Mouse (Mus musculus): Measurements from ENCODE around the gene Lrig1. TPM values are rescaled to one million over a fixed set of nuclear protein-coding genes. Genes with fewer than 3 reads are reported as not detected.
A peak's percentile ranks its signal among the peaks of the same experiment; 100 is the strongest.

Gene Lrig1
- total and polyA plus RNA-seq, 3 experiments: 0.58 to 0.75 TPM; not detected in 1

DNA sequence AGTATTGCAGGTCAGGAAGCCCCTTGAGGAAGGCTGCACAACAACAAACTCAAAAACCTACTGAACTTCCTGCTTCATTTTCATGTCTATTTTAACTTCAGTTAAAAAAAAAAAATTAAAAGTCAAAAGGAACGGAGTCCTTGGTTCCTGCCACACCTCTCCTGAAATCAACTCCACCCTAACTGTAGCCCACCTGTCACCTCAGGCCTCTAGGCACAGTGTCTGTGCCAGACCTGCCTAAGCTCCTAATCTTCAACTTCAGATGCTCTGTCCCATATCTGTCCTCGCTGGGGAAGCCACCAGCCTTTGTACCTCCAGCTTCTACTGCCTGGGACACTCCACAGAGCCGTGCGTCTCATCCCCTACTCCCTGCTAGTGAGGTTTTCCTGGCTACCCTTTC, 65.7 kb downstream of the Lrig1 start:
- Histone ChIP-seq H3K4me1 (ENCODE audit: control insufficient read depth in 1 of 2, insufficient read depth in 2 of 2, low read length in 2 of 2) (peaks cover 8 to 12% of the 10 kb centered on the region in 2 experiments; a peak in 3 of 4 replicates), H3K27me3 (ENCODE audit: control insufficient read depth in 1 of 2, insufficient read depth in 2 of 2, low read length in 2 of 2) (no peaks in the 10 kb centered on the region), H3K79me2 (ENCODE audit: control insufficient read depth, insufficient read depth, low read length, poor library complexity) (no peaks in the 10 kb centered on the region), H3K9ac (ENCODE audit: control insufficient read depth, low read depth, low read length, poor library complexity, severe bottlenecking) (no peak overlapping the region), H3K36me3 (ENCODE audit: control insufficient read depth in 1 of 2, insufficient read depth in 2 of 2, low read length in 2 of 2) (no peaks in the 10 kb centered on the region; a peak in 1 of 4 replicates), H3K9me3 (replicated peaks; ENCODE audit: insufficient read depth, low read length) (no peaks in the 10 kb centered on the region), H3K4me3 (ENCODE audit: control insufficient read depth in 1 of 2, insufficient read depth in 1 of 2, low read depth in 2 of 2, low read length in 2 of 2) (no peak overlapping the region), H3K27ac (ENCODE audit: control insufficient read depth, low read depth, low read length) (no peak overlapping the region)
- TF ChIP-seq ZNF384 (IDR thresholded peaks at IDR 0.05; ENCODE audit: low read depth, low read length) (peak; percentile 71), TCF12 (IDR thresholded peaks at IDR 0.05; ENCODE audit: low read depth, low read length) (peak; percentile 51; the same call in 1 of the 2 replicates), ZKSCAN1 (IDR thresholded peaks at IDR 0.05; ENCODE audit: low read depth, low read length) (no peak), MYB (IDR thresholded peaks at IDR 0.05; ENCODE audit: low read depth, low read length) (0 out of 2 replicates have a peak, but pooled peaks have one; percentile 25), POLR2AphosphoS5 (IDR thresholded peaks at IDR 0.05; ENCODE audit: borderline replicate concordance, low read depth, low read length) (no peak), EP300 (IDR thresholded peaks at IDR 0.05; ENCODE audit: low read depth in 1 of 2, low read length in 2 of 2) (peak in 1 of 2 experiments; percentile 58; a peak in 1 of 4 replicates)
- peak; percentile 47 for DNase-seq (ENCODE audit: low read depth, low spot score)

DNA sequence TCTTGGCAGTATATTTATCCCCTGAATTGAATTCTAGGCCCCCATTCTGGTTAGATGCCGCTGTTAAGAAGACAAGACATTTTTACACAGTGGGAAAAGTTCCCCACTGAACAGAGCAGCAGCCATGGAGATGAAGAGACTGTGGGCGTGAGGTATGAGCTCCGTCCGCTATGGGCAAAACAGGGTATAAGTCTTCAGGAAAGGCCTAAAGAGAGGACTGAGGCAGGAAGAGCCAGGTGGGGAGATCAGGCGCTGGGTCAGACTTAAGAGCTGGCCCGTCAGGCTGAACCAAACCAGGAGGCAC, 68.2 kb downstream of the Lrig1 start:
- Histone ChIP-seq H3K36me3 (ENCODE audit: control insufficient read depth in 1 of 2, insufficient read depth in 2 of 2, low read length in 2 of 2) (no peaks in the 10 kb centered on the region; a peak in 1 of 4 replicates), H3K4me1 (ENCODE audit: control insufficient read depth in 1 of 2, insufficient read depth in 2 of 2, low read length in 2 of 2) (peaks cover 5 to 10% of the 10 kb centered on the region in 2 experiments; a peak in 3 of 4 replicates), H3K27me3 (ENCODE audit: control insufficient read depth in 1 of 2, insufficient read depth in 2 of 2, low read length in 2 of 2) (no peaks in the 10 kb centered on the region), H3K9me3 (replicated peaks; ENCODE audit: insufficient read depth, low read length) (no peaks in the 10 kb centered on the region), H3K9ac (ENCODE audit: control insufficient read depth, low read depth, low read length, poor library complexity, severe bottlenecking) (no peak overlapping the region), H3K79me2 (ENCODE audit: control insufficient read depth, insufficient read depth, low read length, poor library complexity) (no peaks in the 10 kb centered on the region), H3K4me3 (ENCODE audit: control insufficient read depth in 1 of 2, insufficient read depth in 1 of 2, low read depth in 2 of 2, low read length in 2 of 2) (no peak overlapping the region), H3K27ac (ENCODE audit: control insufficient read depth, low read depth, low read length) (no peak overlapping the region)
- no peak for DNase-seq (ENCODE audit: low read depth, low spot score)
- TF ChIP-seq POLR2A (IDR thresholded peaks at IDR 0.05; ENCODE audit: control insufficient read depth in 1 of 2, insufficient read depth in 1 of 2, low read depth in 1 of 2, low read length in 2 of 2, poor library complexity in 1 of 2) (no peak), ZNF384 (IDR thresholded peaks at IDR 0.05; ENCODE audit: low read depth, low read length) (no peak), HCFC1 (IDR thresholded peaks at IDR 0.05; ENCODE audit: low read depth, low read length) (no peak)

DNA sequence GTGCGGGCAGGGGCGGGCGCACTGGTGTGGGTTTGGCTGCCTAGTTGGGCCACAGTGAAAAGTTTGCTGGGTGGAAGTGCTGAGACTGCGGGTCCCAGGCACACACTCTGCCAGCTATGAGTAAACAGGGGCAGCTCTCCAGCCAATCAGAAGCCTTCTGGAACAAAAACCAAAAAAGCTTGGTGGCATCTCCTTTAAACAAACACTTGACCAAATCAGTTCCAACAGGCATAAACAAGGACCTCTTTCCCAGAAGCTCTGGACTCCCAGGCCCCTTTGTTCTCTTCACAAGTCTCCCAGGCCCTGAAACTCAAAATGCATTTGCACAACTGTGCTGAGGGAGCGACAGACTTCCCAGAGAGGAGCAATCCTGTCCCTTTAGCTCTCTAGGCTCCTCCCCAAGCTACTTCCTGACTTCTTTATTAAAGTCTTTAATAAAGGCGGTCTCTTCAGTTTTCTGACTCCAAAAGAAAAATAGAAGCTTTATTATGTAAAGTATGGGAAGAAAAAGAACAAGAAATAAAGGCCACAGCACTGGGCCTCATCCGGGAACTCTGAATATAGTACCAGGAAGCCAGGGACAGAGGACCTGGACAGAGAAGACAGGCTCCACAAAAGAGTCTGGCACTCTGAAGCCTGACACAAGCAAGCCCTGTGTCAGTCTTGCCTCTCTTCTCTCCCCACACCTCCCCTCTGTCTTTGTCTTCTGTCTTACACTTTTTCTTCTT, 68.7 kb downstream of the Lrig1 start:
- H3K36me3 ChIP-seq (ENCODE audit: control insufficient read depth in 1 of 2, insufficient read depth in 2 of 2, low read length in 2 of 2): no peaks in the 10 kb centered on the region; a peak in 1 of 4 replicates
- H3K27me3 ChIP-seq (ENCODE audit: control insufficient read depth in 1 of 2, insufficient read depth in 2 of 2, low read length in 2 of 2): no peaks in the 10 kb centered on the region
- peaks cover 3 to 7% of the 10 kb centered on the region in 2 experiments; a peak in 3 of 4 replicates for H3K4me1 ChIP-seq (ENCODE audit: control insufficient read depth in 1 of 2, insufficient read depth in 2 of 2, low read length in 2 of 2)
- no peak overlapping the region for H3K27ac ChIP-seq (ENCODE audit: control insufficient read depth, low read depth, low read length)
- no peaks in the 10 kb centered on the region for H3K79me2 ChIP-seq (ENCODE audit: control insufficient read depth, insufficient read depth, low read length, poor library complexity)
- no peak overlapping the region for H3K4me3 ChIP-seq (ENCODE audit: control insufficient read depth in 1 of 2, insufficient read depth in 1 of 2, low read depth in 2 of 2, low read length in 2 of 2)
- no peak overlapping the region for H3K9ac ChIP-seq (ENCODE audit: control insufficient read depth, low read depth, low read length, poor library complexity, severe bottlenecking)
- no peaks in the 10 kb centered on the region for H3K9me3 ChIP-seq (replicated peaks; ENCODE audit: insufficient read depth, low read length)
- DNase-seq (ENCODE audit: low read depth, low spot score): no peak
- no peak for TF ChIP-seq TCF12 (IDR thresholded peaks at IDR 0.05; ENCODE audit: low read depth, low read length)
- no peak for TF ChIP-seq NELFE (IDR thresholded peaks at IDR 0.05; ENCODE audit: low read depth, low read length)
- TF ChIP-seq ZKSCAN1 (IDR thresholded peaks at IDR 0.05; ENCODE audit: low read depth, low read length): no peak
- no peak for TF ChIP-seq ELF1 (IDR thresholded peaks at IDR 0.05; ENCODE audit: low read depth, low read length)
- no peak for TF ChIP-seq ZMIZ1 (IDR thresholded peaks at IDR 0.05; ENCODE audit: low read depth, low read length)
- no peak for TF ChIP-seq NRF1 (IDR thresholded peaks at IDR 0.05; ENCODE audit: insufficient read depth, low read depth, low read length, poor library complexity, severe bottlenecking)
- TF ChIP-seq SMC3 (IDR thresholded peaks at IDR 0.05; ENCODE audit: low read depth, low read length): no peak
- no peak for TF ChIP-seq ZC3H11A (IDR thresholded peaks at IDR 0.05; ENCODE audit: low read depth, low read length)
- no peak for TF ChIP-seq CTCF (IDR thresholded peaks at IDR 0.05 in 2 of 3, conservative IDR thresholded peaks at IDR 0.05 in 1 of 3; ENCODE audit: control insufficient read depth in 1 of 3, insufficient read depth in 1 of 3, low read depth in 2 of 3, low read length in 3 of 3, poor library complexity in 1 of 3, severe bottlenecking in 1 of 3)
- no peak for TF ChIP-seq MAZ (IDR thresholded peaks at IDR 0.05; ENCODE audit: low read depth, low read length)
- TF ChIP-seq KAT2A (conservative IDR thresholded peaks at IDR 0.05; ENCODE audit: low read depth, low read length): no peak
- no peak for TF ChIP-seq ZNF384 (IDR thresholded peaks at IDR 0.05; ENCODE audit: low read depth, low read length)
- TF ChIP-seq SIN3A (IDR thresholded peaks at IDR 0.05; ENCODE audit: low read length): no peak
- TF ChIP-seq EP300 (IDR thresholded peaks at IDR 0.05; ENCODE audit: low read depth in 1 of 2, low read length in 2 of 2): no peak
- no peak for TF ChIP-seq GABPA (IDR thresholded peaks at IDR 0.05; ENCODE audit: low read depth, low read length)
- no peak for TF ChIP-seq POLR2AphosphoS5 (IDR thresholded peaks at IDR 0.05; ENCODE audit: borderline replicate concordance, low read depth, low read length)
